Mouse (Mus musculus) heart, postnatal 14 days (tissue): ENCODE data around the gene Arhgap17. TPM values are rescaled to one million over a fixed set of nuclear protein-coding genes. Genes with fewer than 3 reads are reported as not detected.

Experiments
- total RNA-seq, 2 experiments: library from RNA; stranded (reverse); gene quantifications; 2 replicates each; pipeline ENCODE4 v1.2.3; 2021

Gene Arhgap17
- total RNA-seq, 2 experiments from 2014 or later = 17.6 to 25.0 TPM

Other genes with a start within 250 kb of the Arhgap17 start
- gene Tnrc6a, start 246.0 kb downstream of the Arhgap17 start, total RNA-seq = 10 to 100 TPM; 42.7 to 45.6 TPM
- gene Slc5a11, start 155.1 kb downstream of the Arhgap17 start, total RNA-seq = not detected
- gene Lcmt1, start 131 bp downstream of the Arhgap17 start, total RNA-seq = 10 to 100 TPM; 25.0 to 25.3 TPM
- 1 to 10 TPM in 1 of 2 experiments, under 1 TPM in 1; 0.98 to 2.0 TPM for gene Aqp8, start 92.4 kb upstream of the Arhgap17 start, total RNA-seq
- under 1 TPM; 0.32 to 0.36 TPM for gene Zkscan2, start 130.5 kb upstream of the Arhgap17 start, total RNA-seq